Mouse (Mus musculus): ENCODE results near the gene Ttc29.

The Ttc29 gene

DNA sequence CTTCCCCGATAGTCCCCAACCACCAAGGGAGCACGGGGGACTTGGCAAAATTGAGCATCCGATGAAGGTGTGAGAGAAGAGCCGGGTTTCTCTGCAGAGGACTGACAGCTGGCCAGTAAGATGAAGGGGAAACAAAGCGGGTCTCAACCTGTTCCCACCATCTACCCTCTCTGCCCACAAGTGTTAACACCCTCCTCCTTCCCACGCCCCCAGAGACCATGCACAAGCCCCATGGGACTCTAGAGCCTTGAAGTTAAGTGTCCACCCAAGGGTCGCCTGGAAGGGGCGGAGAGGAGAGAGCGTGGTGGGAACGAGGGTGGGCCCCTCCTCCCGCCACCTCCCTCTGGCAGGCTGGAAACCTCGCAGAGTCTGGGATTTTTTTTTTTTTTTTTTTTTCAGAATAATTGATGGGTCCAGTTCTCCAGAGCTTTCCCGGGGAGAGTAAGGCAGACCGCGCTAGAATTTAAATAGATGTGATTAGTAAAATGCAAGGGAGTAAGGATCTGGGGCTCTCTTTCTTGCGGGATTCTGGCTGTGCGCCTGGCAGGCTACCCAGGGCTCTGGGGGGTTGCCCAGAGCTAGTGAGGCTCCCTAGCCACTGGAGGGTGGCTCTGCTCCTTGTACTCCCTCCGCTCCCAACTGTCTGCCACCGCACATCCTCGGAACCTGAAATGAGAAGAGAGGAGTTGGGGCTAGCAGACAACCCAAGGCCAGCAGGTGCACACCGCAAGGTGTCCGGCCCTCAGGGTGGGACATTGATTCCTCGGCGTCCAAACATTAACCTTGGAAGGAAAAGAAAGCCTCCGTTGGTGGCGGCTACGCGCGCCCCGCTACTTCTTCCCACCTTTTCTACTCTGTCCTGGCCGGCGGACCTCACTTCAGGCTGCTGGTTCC lies 214.0 kb downstream of the Ttc29 start:
- DNase-seq = no peak

GRCm38 (mm10) chr8:78427769-78428130 lies 214.7 kb downstream of the Ttc29 start:
- no peak for DNase-seq

DNA sequence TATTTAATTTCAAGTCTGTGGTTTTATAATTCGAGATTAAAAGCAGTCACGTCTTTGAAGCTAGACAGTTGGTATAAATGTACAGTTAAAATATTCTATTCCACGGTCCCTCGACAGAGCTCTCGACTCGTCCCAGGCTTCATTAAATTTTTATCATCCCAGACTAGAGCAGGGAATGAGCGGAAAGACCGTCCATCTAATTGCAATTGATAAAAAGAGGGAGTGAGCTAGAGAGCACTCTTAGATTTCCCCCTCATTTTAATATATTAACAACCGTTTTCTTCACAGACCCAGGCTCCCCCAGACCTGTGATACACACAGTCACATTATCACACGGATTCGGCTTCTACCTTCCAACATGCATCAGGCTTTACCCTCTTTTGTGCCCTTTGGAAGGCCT lies 215.1 kb downstream of the Ttc29 start:
- no peak for DNase-seq

- DNase-seq = no peak
Observed at GRCm38 (mm10) chr8:78431356-78431755, 218.3 kb downstream of the Ttc29 start.

DNA sequence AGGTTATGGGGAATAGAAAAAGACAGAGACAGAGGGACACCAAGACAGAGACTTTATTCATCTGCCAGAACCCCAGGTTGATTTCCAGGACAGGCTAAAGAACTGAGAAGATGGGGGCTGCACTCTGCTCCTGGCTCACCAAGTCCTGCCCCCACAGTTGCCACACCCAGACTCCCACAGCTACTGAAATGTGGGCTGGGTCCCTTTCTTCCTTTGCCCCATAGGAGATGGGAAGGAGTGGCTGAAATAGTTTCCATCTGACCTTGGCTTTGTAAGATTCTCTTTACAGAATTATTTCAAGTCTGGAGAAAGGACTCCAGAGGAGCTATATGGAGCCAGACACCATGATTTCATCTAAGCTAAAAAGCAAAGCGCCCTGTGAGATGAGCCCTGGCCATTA lies 219.4 kb downstream of the Ttc29 start:
- DNase-seq = no peak

DNA sequence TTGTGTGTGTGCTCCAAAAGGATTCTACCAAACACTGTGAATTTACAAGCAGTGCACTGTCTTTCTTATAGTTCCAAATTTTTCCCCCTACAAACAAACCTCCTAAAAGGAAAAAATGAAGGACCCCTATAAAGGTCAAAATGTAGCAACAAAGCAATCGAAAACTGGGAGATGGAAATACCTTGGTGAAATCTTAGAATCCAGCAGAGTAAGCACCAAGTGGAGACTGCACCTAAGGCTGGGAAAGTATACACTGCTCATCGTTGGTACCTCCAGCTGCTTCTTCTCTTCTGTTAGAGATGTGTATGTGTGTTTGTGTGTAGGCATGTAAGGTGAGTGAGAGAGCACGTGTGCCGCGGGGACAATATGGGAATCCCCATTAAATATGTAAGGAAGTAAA lies 220.2 kb downstream of the Ttc29 start:
- no peak for DNase-seq

GRCm38 (mm10) chr8:78434340-78434739 lies 221.2 kb downstream of the Ttc29 start:
- DNase-seq = no peak

DNA sequence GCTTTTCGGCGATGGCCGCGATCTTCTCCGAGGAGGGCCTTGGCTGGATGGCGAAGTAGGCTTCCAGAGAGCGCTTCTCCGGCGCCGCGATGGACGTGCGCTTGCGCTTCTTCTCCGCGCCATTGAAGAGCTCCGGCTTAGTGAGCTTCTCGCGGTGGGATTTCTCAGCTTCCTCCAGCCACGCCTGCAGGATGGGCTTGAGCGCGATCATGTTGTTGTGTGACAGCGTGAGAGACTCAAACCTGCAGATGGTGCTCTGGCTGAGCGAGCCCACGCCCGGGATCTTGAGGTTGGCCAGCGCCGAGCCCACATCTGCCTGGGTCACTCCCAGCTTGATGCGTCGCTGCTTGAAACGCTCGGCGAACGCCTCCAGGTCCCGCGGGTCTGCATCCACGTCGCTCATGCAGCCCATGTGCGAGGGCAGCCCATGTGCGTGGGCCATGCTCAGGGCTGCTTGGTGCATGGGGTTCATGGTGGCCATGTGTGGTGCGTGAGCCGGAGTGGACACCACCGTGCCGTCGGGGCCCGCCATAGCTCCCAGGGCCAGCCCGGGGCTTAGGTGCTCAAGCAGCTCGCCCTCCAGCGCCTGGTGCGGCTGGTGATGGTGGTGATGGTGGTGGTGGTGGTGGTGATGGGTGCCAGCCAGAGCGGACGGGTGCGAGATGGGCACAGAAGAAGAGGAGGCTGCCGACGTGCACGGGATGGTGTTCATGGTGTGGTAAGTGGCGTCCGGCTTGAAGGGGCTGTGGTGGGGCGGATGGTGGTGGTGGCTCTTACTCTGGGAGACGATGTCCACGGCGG lies 221.9 kb downstream of the Ttc29 start:
- no peak for DNase-seq

- DNase-seq = no peak
Observed at GRCm38 (mm10) chr8:78435624-78435960, 222.5 kb downstream of the Ttc29 start.

- no peak for DNase-seq
Observed at GRCm38 (mm10) chr8:78436071-78436651, 223.1 kb downstream of the Ttc29 start, which contains the start of gene Pou4f2. Gene Pou4f2 (minus strand): TSS chr8:78436645.

- no peak for DNase-seq
Observed at GRCm38 (mm10) chr8:78436661-78437060, 223.6 kb downstream of the Ttc29 start.

- DNase-seq = no peak
Observed at GRCm38 (mm10) chr8:78437140-78438045, 224.3 kb downstream of the Ttc29 start.

- DNase-seq = no peak
Observed at GRCm38 (mm10) chr8:78438121-78438520, 225.0 kb downstream of the Ttc29 start.

DNA sequence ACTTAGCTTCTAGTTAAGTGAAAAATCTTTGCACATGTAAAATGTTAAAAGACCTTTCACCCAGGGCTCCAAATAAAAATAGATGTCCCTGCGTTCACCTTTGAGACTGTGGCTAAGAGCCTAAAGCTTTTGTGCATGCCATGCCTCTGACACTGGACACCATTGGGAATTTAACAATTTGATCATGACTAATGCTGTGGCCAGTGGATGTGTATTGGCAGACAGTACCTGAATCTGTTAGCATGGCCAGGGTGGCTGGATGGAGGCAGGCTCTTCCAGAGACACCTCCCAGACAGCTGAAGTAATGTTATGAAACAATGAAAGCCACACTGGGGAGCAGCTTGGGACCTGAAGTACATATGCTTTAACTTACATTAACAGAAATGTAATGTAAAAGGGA lies 229.7 kb downstream of the Ttc29 start:
- no peak for DNase-seq
